Mouse (Mus musculus): ENCODE data around the gene Slc8a3. TPM values are rescaled to one million over a fixed set of nuclear protein-coding genes. Genes with fewer than 3 reads are reported as not detected.

Slc8a3 gene
- total RNA-seq, 2 experiments from 2014 or later: 24.4 to 25.4 TPM

GRCm38 (mm10) chr12:81186668-81187067, 146.3 kb downstream of the Slc8a3 start:
- DNase-seq (ENCODE audit: low spot score in 2 of 2): no peak

- peak; percentile 57 to 75 for DNase-seq (ENCODE audit: low spot score in 2 of 2)
Measured at GRCm38 (mm10) chr12:81186081-81186480, 146.9 kb downstream of the Slc8a3 start.

GRCm38 (mm10) chr12:81184967-81185366, 148.0 kb downstream of the Slc8a3 start:
- no peak for DNase-seq (ENCODE audit: low spot score in 2 of 2)

GRCm38 (mm10) chr12:81182073-81182472, 150.9 kb downstream of the Slc8a3 start:
- DNase-seq (ENCODE audit: low spot score in 2 of 2): peak; percentile 36 to 61

- DNase-seq (ENCODE audit: low spot score in 2 of 2): no peak
Measured at GRCm38 (mm10) chr12:81175252-81175651, 157.7 kb downstream of the Slc8a3 start.

GRCm38 (mm10) chr12:81173893-81174292, 159.1 kb downstream of the Slc8a3 start:
- no peak for DNase-seq (ENCODE audit: low spot score in 2 of 2)

GRCm38 (mm10) chr12:81173011-81173410, 160.0 kb downstream of the Slc8a3 start:
- DNase-seq (ENCODE audit: low spot score in 2 of 2): no peak

- no peak for DNase-seq (ENCODE audit: low spot score in 2 of 2)
Measured at GRCm38 (mm10) chr12:81170076-81170475, 162.9 kb downstream of the Slc8a3 start.

- no peak for DNase-seq (ENCODE audit: low spot score in 2 of 2)
Measured at GRCm38 (mm10) chr12:81168494-81168893, 164.5 kb downstream of the Slc8a3 start.

GRCm38 (mm10) chr12:81168031-81168430, 164.9 kb downstream of the Slc8a3 start:
- no peak for DNase-seq (ENCODE audit: low spot score in 2 of 2)

- DNase-seq (ENCODE audit: low spot score in 2 of 2): no peak
Measured at GRCm38 (mm10) chr12:81167142-81167541, 165.8 kb downstream of the Slc8a3 start.

- no peak for DNase-seq (ENCODE audit: low spot score in 2 of 2)
Measured at GRCm38 (mm10) chr12:81166615-81167014, 166.4 kb downstream of the Slc8a3 start.

- DNase-seq (ENCODE audit: low spot score in 2 of 2): no peak
Measured at GRCm38 (mm10) chr12:81166092-81166491, 166.9 kb downstream of the Slc8a3 start.

GRCm38 (mm10) chr12:81163566-81163965, 169.4 kb downstream of the Slc8a3 start:
- no peak for DNase-seq (ENCODE audit: low spot score in 2 of 2)

GRCm38 (mm10) chr12:81163131-81163530, 169.8 kb downstream of the Slc8a3 start:
- DNase-seq (ENCODE audit: low spot score in 2 of 2): no peak

- DNase-seq (ENCODE audit: low spot score in 2 of 2): no peak
Measured at GRCm38 (mm10) chr12:81161282-81161681, 171.7 kb downstream of the Slc8a3 start.

GRCm38 (mm10) chr12:81160831-81161230, 172.1 kb downstream of the Slc8a3 start:
- DNase-seq (ENCODE audit: low spot score in 2 of 2): peak; percentile 16 to 60

- DNase-seq (ENCODE audit: low spot score in 2 of 2): no peak
Measured at GRCm38 (mm10) chr12:81160425-81160824, 172.6 kb downstream of the Slc8a3 start.

GRCm38 (mm10) chr12:81159947-81160346, 173.0 kb downstream of the Slc8a3 start:
- DNase-seq (ENCODE audit: low spot score in 2 of 2): no peak

- no peak for DNase-seq (ENCODE audit: low spot score in 2 of 2)
Measured at GRCm38 (mm10) chr12:81156841-81157240, 176.1 kb downstream of the Slc8a3 start.

- no peak for DNase-seq (ENCODE audit: low spot score in 2 of 2)
Measured at GRCm38 (mm10) chr12:81155675-81156074, 177.3 kb downstream of the Slc8a3 start.

GRCm38 (mm10) chr12:81152082-81152481, 180.9 kb downstream of the Slc8a3 start:
- no peak for DNase-seq (ENCODE audit: low spot score in 2 of 2)

- DNase-seq (ENCODE audit: low spot score in 2 of 2): no peak
Measured at GRCm38 (mm10) chr12:81150917-81151316, 182.1 kb downstream of the Slc8a3 start.

- DNase-seq (ENCODE audit: low spot score in 2 of 2): no peak
Measured at GRCm38 (mm10) chr12:81147956-81148355, 185.0 kb downstream of the Slc8a3 start.
